Mouse (Mus musculus) lung, embryonic 15.5 days (tissue): ENCODE data around the gene Gm40193. TPM values are rescaled to one million over a fixed set of nuclear protein-coding genes. Genes with fewer than 3 reads are reported as not detected.

Experiments
- ATAC-seq: fragments of 200-750 bp; cut with Nextera tagmentation; 2 replicates; pipeline ENCODE4 v1.8.0; 2017; ENCODE audit warnings: moderate number of reproducible peaks, borderline replicate concordance; ENCODE audit not compliant: low FRiP score, low TSS enrichment; ENCODE audit errors: extremely low read depth
- H3K27ac ChIP-seq: fragments of 300-500 bp; sonication (generic); 2 replicates; pipeline ENCODE4 v1.5.1; 2015; ENCODE audit warnings: moderate library complexity, mild to moderate bottlenecking, inconsistent platforms
- H3K27me3 ChIP-seq: fragments of 300-500 bp; sonication (generic); 2 replicates; pipeline ENCODE4 v1.6.1; 2015; ENCODE audit warnings: inconsistent platforms
- H3K36me3 ChIP-seq: fragments of 300-500 bp; sonication (generic); 2 replicates; pipeline ENCODE4 v1.6.1; 2015; ENCODE audit warnings: inconsistent platforms
- H3K4me1 ChIP-seq: fragments of 300-500 bp; sonication (generic); 2 replicates; pipeline ENCODE4 v1.6.1; 2015; ENCODE audit warnings: inconsistent platforms
- H3K4me2 ChIP-seq: fragments of 300-500 bp; sonication (generic); 2 replicates; pipeline ENCODE4 v1.6.1; 2015; ENCODE audit warnings: inconsistent platforms, mild to moderate bottlenecking, moderate library complexity
- H3K4me3 ChIP-seq: fragments of 300-500 bp; sonication (generic); 2 replicates; pipeline ENCODE4 v1.5.1; 2015; ENCODE audit warnings: mild to moderate bottlenecking, inconsistent platforms
- H3K9ac ChIP-seq: fragments of 300-500 bp; sonication (generic); 2 replicates; pipeline ENCODE4 v1.6.1; 2015; ENCODE audit warnings: inconsistent platforms
- H3K9me3 ChIP-seq: fragments of 300-500 bp; sonication (generic); 2 replicates; pipeline ENCODE4 v1.6.1; 2016; ENCODE audit warnings: inconsistent platforms
- WGBS: fragments of 180-500 bp; shearing (Covaris S2); methylation state at CpG from one replicate; pipeline ENCODE4 v1.1.7; 2015; 5-methylcytosine and 5-hydroxymethylcytosine counted together
- polyA plus RNA-seq: library from polyadenylated mRNA; unstranded; fragments of >200 nt; fragmentation: Nextera tagmentation; extraction: Ambion mirVana; gene quantifications from 2 replicates; pipeline ENCODE4 v1.2.1, GENCODE M21; 2015

Gm40193 gene
- polyA plus RNA-seq, 1 experiment from 2014 or later: not detected

- H3K9me3 ChIP-seq: no peaks in the 10 kb centered on the region
- peak overlapping the region; percentile 85 for H3K27ac ChIP-seq
- peak overlapping the region; percentile 91 for H3K4me2 ChIP-seq
- no peak for ATAC-seq
- H3K9ac ChIP-seq: peak overlapping the region; percentile 77; the same call in 1 of the 2 replicates
- WGBS: 30% methylated on average over 4 of the region's 4 CpGs
- H3K4me3 ChIP-seq: peak overlapping the region; percentile 85
- H3K27me3 ChIP-seq: no peaks in the 10 kb centered on the region
- peaks cover 17% of the 10 kb centered on the region for H3K4me1 ChIP-seq
- H3K36me3 ChIP-seq: no peaks in the 10 kb centered on the region
Observed at GRCm38 (mm10) chr11:70564276-70564873, 31.6 kb upstream of the Gm40193 start.

- H3K4me1 ChIP-seq: peaks cover 17% of the 10 kb centered on the region
- H3K9me3 ChIP-seq: no peaks in the 10 kb centered on the region
- peak overlapping the region; percentile 85 for H3K4me3 ChIP-seq
- peak; percentile 11; the same call in 1 of the 2 replicates for ATAC-seq
- H3K36me3 ChIP-seq: no peaks in the 10 kb centered on the region
- 2% methylated on average over 25 of the region's 25 CpGs for WGBS
- H3K4me2 ChIP-seq: peak overlapping the region; percentile 91
- peak overlapping the region; percentile 77 for H3K9ac ChIP-seq
- H3K27me3 ChIP-seq: no peaks in the 10 kb centered on the region
- peak overlapping the region; percentile 85 for H3K27ac ChIP-seq
Observed at GRCm38 (mm10) chr11:70563470-70564275, 30.9 kb upstream of the Gm40193 start.

GRCm38 (mm10) chr11:70562995-70563469 lies 30.3 kb upstream of the Gm40193 start:
- ATAC-seq: no peak; the same call in 1 of the 2 replicates
- under 1% methylated on average over 26 of the region's 31 CpGs for WGBS
- no peaks in the 10 kb centered on the region for H3K36me3 ChIP-seq
- no peaks in the 10 kb centered on the region for H3K27me3 ChIP-seq
- H3K9me3 ChIP-seq: no peaks in the 10 kb centered on the region
- H3K4me3 ChIP-seq: peak overlapping the region; percentile 85
- peak overlapping the region; percentile 91 for H3K4me2 ChIP-seq
- peak overlapping the region; percentile 77 for H3K9ac ChIP-seq
- H3K4me1 ChIP-seq: peaks cover 17% of the 10 kb centered on the region
- peak overlapping the region; percentile 85 for H3K27ac ChIP-seq

GRCm38 (mm10) chr11:70562287-70562994 lies 29.7 kb upstream of the Gm40193 start, which contains the start of gene Mink1:
Gene Mink1 (plus strand): TSS chr11:70562881.
- H3K36me3 ChIP-seq: no peaks in the 10 kb centered on the region
- H3K9ac ChIP-seq: peak within 1 kb of the TSS; percentile 77
- H3K27me3 ChIP-seq: no peaks in the 10 kb centered on the region
- H3K4me2 ChIP-seq: peak within 1 kb of the TSS; percentile 91
- WGBS: under 1% methylated on average over 47 of the region's 57 CpGs
- peak within 1 kb of the TSS; percentile 85 for H3K4me3 ChIP-seq
- peaks cover 17% of the 10 kb centered on the region for H3K4me1 ChIP-seq
- H3K9me3 ChIP-seq: no peaks in the 10 kb centered on the region
- peak; percentile 88 for ATAC-seq
- peak within 1 kb of the TSS; percentile 85 for H3K27ac ChIP-seq

GRCm38 (mm10) chr11:70561937-70562286 lies 29.2 kb upstream of the Gm40193 start:
- Histone ChIP-seq H3K4me1 (peaks cover 17% of the 10 kb centered on the region), H3K36me3 (no peaks in the 10 kb centered on the region), H3K27me3 (no peaks in the 10 kb centered on the region), H3K27ac (peak overlapping the region; percentile 85), H3K4me3 (peak overlapping the region; percentile 85), H3K9me3 (no peaks in the 10 kb centered on the region), H3K4me2 (peak overlapping the region; percentile 91), H3K9ac (peak overlapping the region; percentile 77)
- ATAC-seq: no peak; the same call in 1 of the 2 replicates
- 2% methylated on average over 2 of the region's 2 CpGs for WGBS

- H3K4me1 ChIP-seq: peaks cover 4% of the 10 kb centered on the region; the same call in 1 of the 2 replicates
- H3K9me3 ChIP-seq: no peaks in the 10 kb centered on the region
- H3K4me2 ChIP-seq: no peak overlapping the region
- H3K9ac ChIP-seq: no peak overlapping the region
- no peak overlapping the region for H3K4me3 ChIP-seq
- 82% methylated on average over 9 of the region's 9 CpGs for WGBS
- ATAC-seq: no peak
- H3K27ac ChIP-seq: no peak overlapping the region
- H3K36me3 ChIP-seq: no peaks in the 10 kb centered on the region; the same call in 1 of the 2 replicates
- H3K27me3 ChIP-seq: no peaks in the 10 kb centered on the region
Observed at GRCm38 (mm10) chr11:70557545-70557944, 24.8 kb upstream of the Gm40193 start.

- Histone ChIP-seq H3K9ac (no peak overlapping the region), H3K9me3 (no peaks in the 10 kb centered on the region), H3K4me2 (no peak overlapping the region), H3K27me3 (no peaks in the 10 kb centered on the region), H3K27ac (no peak overlapping the region), H3K4me3 (no peak overlapping the region), H3K36me3 (no peaks in the 10 kb centered on the region; the same call in 1 of the 2 replicates), H3K4me1 (no peaks in the 10 kb centered on the region)
- WGBS: 15% methylated on average over 6 of the region's 7 CpGs
- ATAC-seq: 0 out of 2 replicates have a peak, but pooled peaks have one; percentile 8
Observed at GRCm38 (mm10) chr11:70553940-70554339, 21.2 kb upstream of the Gm40193 start.

- 85% methylated on average over 8 of the region's 8 CpGs for WGBS
- H3K27me3 ChIP-seq: no peaks in the 10 kb centered on the region
- H3K27ac ChIP-seq: no peak overlapping the region
- no peak for ATAC-seq
- H3K4me1 ChIP-seq: no peaks in the 10 kb centered on the region
- H3K9ac ChIP-seq: no peak overlapping the region
- no peaks in the 10 kb centered on the region; the same call in 1 of the 2 replicates for H3K36me3 ChIP-seq
- no peak overlapping the region for H3K4me2 ChIP-seq
- H3K4me3 ChIP-seq: no peak overlapping the region
- no peaks in the 10 kb centered on the region for H3K9me3 ChIP-seq
Observed at GRCm38 (mm10) chr11:70551526-70551925, 18.8 kb upstream of the Gm40193 start.

GRCm38 (mm10) chr11:70544496-70544895 lies 11.8 kb upstream of the Gm40193 start:
- Histone ChIP-seq H3K4me1 (peaks cover 6% of the 10 kb centered on the region; the same call in 1 of the 2 replicates), H3K4me3 (no peak overlapping the region), H3K9me3 (no peaks in the 10 kb centered on the region), H3K4me2 (no peak overlapping the region), H3K36me3 (no peaks in the 10 kb centered on the region), H3K9ac (no peak overlapping the region), H3K27ac (no peak overlapping the region), H3K27me3 (no peaks in the 10 kb centered on the region)
- WGBS: 54% methylated on average over 7 of the region's 7 CpGs
- no peak for ATAC-seq

GRCm38 (mm10) chr11:70541415-70541814 lies 8.7 kb upstream of the Gm40193 start:
- Histone ChIP-seq H3K27ac (no peak overlapping the region), H3K4me1 (peaks cover 6% of the 10 kb centered on the region; the same call in 1 of the 2 replicates), H3K4me2 (0 out of 2 replicates have a peak overlapping the region, but pooled peaks have one; percentile 69), H3K27me3 (no peaks in the 10 kb centered on the region), H3K9ac (no peak overlapping the region), H3K9me3 (no peaks in the 10 kb centered on the region), H3K36me3 (no peaks in the 10 kb centered on the region), H3K4me3 (no peak overlapping the region)
- no peak for ATAC-seq
- WGBS: 70% methylated on average over 5 of the region's 5 CpGs

- H3K4me1 ChIP-seq: peaks cover 6% of the 10 kb centered on the region; the same call in 1 of the 2 replicates
- 87% methylated on average over 7 of the region's 7 CpGs for WGBS
- no peak overlapping the region for H3K27ac ChIP-seq
- ATAC-seq: no peak
- no peaks in the 10 kb centered on the region for H3K36me3 ChIP-seq
- peak overlapping the region; percentile 54; the same call in 1 of the 2 replicates for H3K9ac ChIP-seq
- no peaks in the 10 kb centered on the region for H3K27me3 ChIP-seq
- H3K4me2 ChIP-seq: peak overlapping the region; percentile 69
- H3K4me3 ChIP-seq: peak overlapping the region; percentile 59
- no peaks in the 10 kb centered on the region for H3K9me3 ChIP-seq
Observed at GRCm38 (mm10) chr11:70540928-70541327, 8.2 kb upstream of the Gm40193 start.
